Mouse (Mus musculus) midbrain, postnatal 0 days (tissue): ENCODE data around the gene Psmd5. TPM values are rescaled to one million over a fixed set of nuclear protein-coding genes. Genes with fewer than 3 reads are reported as not detected.

ENCODE experiments used
- ATAC-seq: fragments of 200-750 bp; cut with Nextera tagmentation; 2 replicates; pipeline ENCODE4 v1.8.0; 2017; ENCODE audit warnings: moderate number of reproducible peaks, mild to moderate bottlenecking, moderate TSS enrichment, moderate library complexity; ENCODE audit not compliant: low FRiP score
- DNase-seq: peaks from one replicate; pipeline ENCODE4 v3.0.0-alpha.2; 2015; ENCODE audit warnings: low spot score
- H3K27ac ChIP-seq: fragments of 300-500 bp; sonication (generic); 2 replicates; pipeline ENCODE4 v1.5.1; 2014; ENCODE audit warnings: low read depth, mild to moderate bottlenecking, low read length, mixed read lengths
- H3K27me3 ChIP-seq: fragments of 300-500 bp; sonication (generic); 2 replicates; pipeline ENCODE4 v1.6.1; 2014; ENCODE audit warnings: low read length, control low read depth, mixed read lengths; ENCODE audit not compliant: insufficient read depth
- H3K36me3 ChIP-seq: fragments of 300-500 bp; sonication (generic); 2 replicates; pipeline ENCODE4 v1.6.1; 2014; ENCODE audit warnings: low read length, control low read depth, mixed read lengths; ENCODE audit not compliant: insufficient read depth
- H3K4me1 ChIP-seq: fragments of 300-500 bp; sonication (generic); 2 replicates; pipeline ENCODE4 v1.6.1; 2014; ENCODE audit warnings: mild to moderate bottlenecking, control low read depth, antibody characterized with exemption, low read length, mixed read lengths; ENCODE audit not compliant: insufficient read depth
- H3K4me2 ChIP-seq: fragments of 300-500 bp; sonication (generic); 2 replicates; pipeline ENCODE4 v1.6.1; 2014; ENCODE audit warnings: low read depth, mild to moderate bottlenecking, low read length, mixed read lengths; ENCODE audit not compliant: poor library complexity, severe bottlenecking
- H3K4me3 ChIP-seq: fragments of 300-500 bp; sonication (generic); 2 replicates; pipeline ENCODE4 v1.5.1; 2014; ENCODE audit warnings: low read depth, mild to moderate bottlenecking, low read length, moderate library complexity
- H3K9ac ChIP-seq: fragments of 300-500 bp; sonication (generic); replicated peaks from 2 replicates; pipeline ENCODE4 v1.6.1; 2014; ENCODE audit warnings: mild to moderate bottlenecking, low read length, moderate library complexity, mixed read lengths; ENCODE audit not compliant: poor library complexity, severe bottlenecking
- H3K9me3 ChIP-seq: fragments of 300-500 bp; sonication (generic); 2 replicates; pipeline ENCODE4 v1.6.1; 2016; ENCODE audit warnings: low read length, control low read depth
- CTCF ChIP-seq: IDR thresholded peaks from 2 replicates; pipeline ENCODE4 v1.5.1; 2016; ENCODE audit warnings: antibody characterized with exemption, mild to moderate bottlenecking
- WGBS: fragments of 180-500 bp; shearing (Covaris S2); extraction: QIAGEN DNeasy Blood & Tissue Kit; methylation state at CpG from one replicate; pipeline ENCODE4 v1.1.7; 2014; 5-methylcytosine and 5-hydroxymethylcytosine counted together
- polyA plus RNA-seq: library from polyadenylated mRNA; unstranded; fragments of >200 nt; fragmentation: Nextera tagmentation; extraction: Ambion mirVana; gene quantifications from 2 replicates; pipeline ENCODE4 v1.2.1, GENCODE M21; 2015
- total RNA-seq: library from RNA; depleted of rRNA; stranded (reverse); fragments of >200 nt; gene quantifications from 2 replicates; pipeline ENCODE4 v1.2.3, GENCODE M21; 2014

Psmd5 gene
- total and polyA plus RNA-seq, 2 experiments from 2014 or later, result 42.6 to 82.8 TPM

GRCm38 (mm10) chr2:34913218-34914068, 38.7 kb upstream of the Psmd5 start, which contains the start of gene Phf19:
Gene Phf19, minus strand, starts transcription at chr2:34914026.
- peak within 1 kb of the TSS; percentile 59 for H3K9ac ChIP-seq
- peaks cover 3% of the 10 kb centered on the region; the same call in 1 of the 2 replicates for H3K4me1 ChIP-seq
- H3K36me3 ChIP-seq, result no peaks in the 10 kb centered on the region
- WGBS, result 1% methylated on average over 55 of the region's 64 CpGs
- no peak for TF ChIP-seq CTCF
- peak within 1 kb of the TSS; percentile 97 for H3K4me2 ChIP-seq
- H3K4me3 ChIP-seq, result peak within 1 kb of the TSS; percentile 54
- H3K9me3 ChIP-seq, result no peaks in the 10 kb centered on the region
- H3K27me3 ChIP-seq, result 0 out of 2 replicates have a peak, but pooled peaks cover 6% of the 10 kb centered on the region
- ATAC-seq (peak; percentile 47), DNase-seq (peak; percentile 14)
- no peak within 1 kb of the TSS for H3K27ac ChIP-seq

- Histone ChIP-seq H3K9me3 (no peaks in the 10 kb centered on the region), H3K9ac (no peak overlapping the region), H3K4me3 (no peak overlapping the region), H3K4me2 (no peak overlapping the region; the same call in 1 of the 2 replicates), H3K4me1 (peaks cover 3% of the 10 kb centered on the region; the same call in 1 of the 2 replicates), H3K27ac (no peak overlapping the region), H3K36me3 (no peaks in the 10 kb centered on the region), H3K27me3 (0 out of 2 replicates have a peak, but pooled peaks cover 6% of the 10 kb centered on the region)
- no peak for DNase-seq
- TF ChIP-seq CTCF, result no peak
- ATAC-seq, result no peak
- WGBS, result 48% methylated on average over 7 of the region's 7 CpGs
These were observed 37.8 kb upstream of the Psmd5 start for GRCm38 (mm10) chr2:34912613-34913012.

GRCm38 (mm10) chr2:34911871-34912270, 37.1 kb upstream of the Psmd5 start:
- Histone ChIP-seq H3K4me1 (peaks cover 3% of the 10 kb centered on the region; the same call in 1 of the 2 replicates), H3K27me3 (0 out of 2 replicates have a peak, but pooled peaks cover 6% of the 10 kb centered on the region), H3K4me2 (no peak overlapping the region), H3K4me3 (no peak overlapping the region), H3K9ac (no peak overlapping the region), H3K36me3 (no peaks in the 10 kb centered on the region), H3K9me3 (no peaks in the 10 kb centered on the region), H3K27ac (no peak overlapping the region)
- no peak for ATAC-seq
- WGBS, result 88% methylated on average over 5 of the region's 5 CpGs
- no peak for DNase-seq
- TF ChIP-seq CTCF, result no peak

GRCm38 (mm10) chr2:34909719-34910118, 35.0 kb upstream of the Psmd5 start:
- no peak overlapping the region for H3K27ac ChIP-seq
- ATAC-seq, result no peak
- H3K9ac ChIP-seq, result no peak overlapping the region
- H3K27me3 ChIP-seq, result 0 out of 2 replicates have a peak, but pooled peaks cover 3% of the 10 kb centered on the region
- peaks cover 3% of the 10 kb centered on the region; the same call in 1 of the 2 replicates for H3K4me1 ChIP-seq
- 87% methylated on average over 4 of the region's 4 CpGs for WGBS
- no peak overlapping the region for H3K4me3 ChIP-seq
- no peak for DNase-seq
- no peak overlapping the region for H3K4me2 ChIP-seq
- no peaks in the 10 kb centered on the region for H3K36me3 ChIP-seq
- TF ChIP-seq CTCF, result no peak
- H3K9me3 ChIP-seq, result no peaks in the 10 kb centered on the region

- H3K4me2 ChIP-seq, result no peak overlapping the region
- H3K36me3 ChIP-seq, result no peaks in the 10 kb centered on the region
- H3K9ac ChIP-seq, result no peak overlapping the region
- no peaks in the 10 kb centered on the region for H3K27me3 ChIP-seq
- DNase-seq (no peak), ATAC-seq (no peak)
- H3K27ac ChIP-seq, result no peak overlapping the region
- TF ChIP-seq CTCF, result 0 out of 2 replicates have a peak, but pooled peaks have one; percentile 5
- 47% methylated on average over 12 of the region's 12 CpGs for WGBS
- no peak overlapping the region for H3K4me3 ChIP-seq
- H3K9me3 ChIP-seq, result no peaks in the 10 kb centered on the region
- H3K4me1 ChIP-seq, result peaks cover 5% of the 10 kb centered on the region; the same call in 1 of the 2 replicates
These were observed 32.3 kb upstream of the Psmd5 start for GRCm38 (mm10) chr2:34906861-34907604.
